Mouse (Mus musculus): ENCODE data around the gene Gapdh. TPM values are rescaled to one million over a fixed set of nuclear protein-coding genes. Genes with fewer than 3 reads are reported as not detected.

Gapdh gene
- total and polyA plus RNA-seq, 3 experiments: 4,018 to 8,318 (median 4,312) TPM

DNA sequence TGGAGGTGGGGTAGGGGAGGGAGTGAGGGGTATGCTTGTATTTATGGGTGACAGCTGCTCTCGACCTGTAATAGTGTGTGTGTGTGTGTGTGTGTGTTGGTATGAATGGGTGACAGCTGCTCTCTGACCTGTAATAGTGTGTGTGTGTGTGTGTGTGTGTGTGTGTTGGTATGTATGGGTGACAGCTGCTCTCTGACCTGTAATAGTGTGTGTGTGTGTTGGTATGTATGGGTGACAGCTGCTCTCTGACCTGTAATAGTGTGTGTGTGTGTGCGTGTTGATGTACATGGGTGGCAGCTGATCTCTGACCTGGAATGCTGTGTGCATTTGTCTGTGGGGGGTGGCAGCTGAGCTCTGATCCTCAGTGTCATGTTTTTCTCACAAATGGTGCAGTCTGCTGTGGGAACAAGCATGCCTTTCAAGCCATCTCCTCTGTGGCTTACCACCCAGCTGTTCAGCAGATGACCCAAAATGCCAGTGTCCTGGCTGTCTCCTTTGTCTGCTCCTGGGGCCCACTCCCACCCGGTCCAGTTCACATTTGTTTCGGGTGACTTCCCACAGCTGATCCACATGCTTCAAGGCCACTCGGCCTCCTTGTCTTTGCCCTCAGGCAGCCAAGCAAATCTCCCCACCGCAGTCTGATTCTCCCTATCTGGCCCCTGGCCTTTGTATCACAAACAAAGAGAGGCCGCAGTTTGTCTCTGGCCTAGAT, 9.2 kb downstream of the Gapdh start:
- WGBS: 69% methylated on average over 7 of the region's 7 CpGs
- peaks cover 3% of the 10 kb centered on the region for H3K36me3 ChIP-seq (ENCODE audit: control insufficient read depth, insufficient read depth, low read length)
- TF ChIP-seq POLR2A (IDR thresholded peaks at IDR 0.05; ENCODE audit: insufficient read depth, low read depth, low read length): no peak

DNA sequence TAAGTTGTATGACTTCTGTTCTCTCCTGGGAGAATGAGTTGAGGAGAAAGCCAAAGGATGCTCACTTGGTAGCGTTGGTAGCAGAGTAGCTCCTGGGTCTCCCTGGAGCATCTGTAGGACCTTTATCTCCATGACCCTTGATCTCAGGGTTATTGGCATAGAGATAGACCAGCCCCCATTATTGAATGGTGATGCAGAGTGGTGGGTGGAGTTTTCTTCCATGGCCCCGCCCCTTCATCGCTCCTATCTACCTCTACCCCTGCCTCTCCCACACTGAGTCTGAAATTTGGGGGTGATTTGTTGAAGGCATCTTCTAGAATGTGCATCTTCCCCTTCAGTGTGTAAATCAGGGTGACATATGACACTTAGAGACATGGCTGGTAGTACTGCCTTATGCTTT, 9.8 kb downstream of the Gapdh start:
- H3K4me3 ChIP-seq: no peak overlapping the region
- H3K9ac ChIP-seq (ENCODE audit: low read depth, low read length): no peak overlapping the region
- H3K79me2 ChIP-seq (replicated peaks; ENCODE audit: control insufficient read depth, insufficient read depth, low read length): peaks cover 3% of the 10 kb centered on the region; the same call in 1 of the 2 replicates
- no peak for DNase-seq
- WGBS: 94% methylated on average over 3 of the region's 3 CpGs
- TF ChIP-seq POLR2A (IDR thresholded peaks at IDR 0.05; ENCODE audit: insufficient read depth, low read depth, low read length): no peak
- no peak for TF ChIP-seq CTCF (IDR thresholded peaks at IDR 0.05)
- TF ChIP-seq EP300 (IDR thresholded peaks at IDR 0.05; ENCODE audit: insufficient read depth, low read depth, low read length): no peak
- peaks cover 7% of the 10 kb centered on the region for H3K4me1 ChIP-seq (ENCODE audit: control insufficient read depth, insufficient read depth, low read length)
- H3K36me3 ChIP-seq (ENCODE audit: control insufficient read depth, insufficient read depth, low read length): peaks cover 3% of the 10 kb centered on the region
- no peak overlapping the region for H3K27ac ChIP-seq
- intact Hi-C loops (cut with DNase I): no loop called here
- H3K27me3 ChIP-seq (ENCODE audit: control insufficient read depth, insufficient read depth, low read length): no peaks in the 10 kb centered on the region

More for the DNA sequence above, 9.2 kb downstream of the Gapdh start:
- peaks cover 7% of the 10 kb centered on the region for H3K4me1 ChIP-seq (ENCODE audit: control insufficient read depth, insufficient read depth, low read length)
- intact Hi-C loops (cut with DNase I): no loop called here
- no peak overlapping the region for H3K9ac ChIP-seq (ENCODE audit: low read depth, low read length)
- no peak overlapping the region for H3K4me3 ChIP-seq
- peaks cover 3% of the 10 kb centered on the region; the same call in 1 of the 2 replicates for H3K79me2 ChIP-seq (replicated peaks; ENCODE audit: control insufficient read depth, insufficient read depth, low read length)
- no peak for DNase-seq
- H3K27me3 ChIP-seq (ENCODE audit: control insufficient read depth, insufficient read depth, low read length): no peaks in the 10 kb centered on the region
- no peak overlapping the region for H3K27ac ChIP-seq

DNA sequence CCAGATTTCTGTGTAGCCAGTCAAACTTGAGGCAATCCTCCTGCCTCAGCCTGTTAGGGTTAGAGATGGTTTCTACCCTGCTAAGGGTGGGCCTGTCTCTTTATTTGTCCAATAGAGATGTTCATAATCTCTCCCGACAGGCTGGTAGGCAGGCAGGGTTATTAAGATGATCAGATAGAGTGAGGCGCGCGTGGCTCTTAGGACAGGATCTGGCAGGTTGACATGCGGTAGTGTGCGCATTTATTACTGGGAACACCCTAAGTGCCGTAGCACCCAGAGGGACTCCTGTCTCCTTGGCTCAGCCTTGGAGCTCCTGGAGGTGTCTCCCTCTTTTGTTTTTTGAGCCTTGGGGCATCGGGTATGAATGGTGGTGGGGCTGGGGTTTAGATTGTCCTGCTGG, 11.0 kb downstream of the Gapdh start:
- Histone ChIP-seq H3K36me3 (ENCODE audit: control insufficient read depth, insufficient read depth, low read length) (no peaks in the 10 kb centered on the region), H3K4me3 (no peak overlapping the region), H3K79me2 (replicated peaks; ENCODE audit: control insufficient read depth, insufficient read depth, low read length) (peaks cover 3% of the 10 kb centered on the region; the same call in 1 of the 2 replicates), H3K27ac (no peak overlapping the region), H3K27me3 (ENCODE audit: control insufficient read depth, insufficient read depth, low read length) (no peaks in the 10 kb centered on the region), H3K9ac (ENCODE audit: low read depth, low read length) (no peak overlapping the region), H3K4me1 (ENCODE audit: control insufficient read depth, insufficient read depth, low read length) (peaks cover under 1% of the 10 kb centered on the region; the same call in 1 of the 2 replicates)
- intact Hi-C loops (cut with DNase I): no loop called here
- 93% methylated on average over 8 of the region's 8 CpGs for WGBS
- no peak for DNase-seq
- TF ChIP-seq EP300 (IDR thresholded peaks at IDR 0.05; ENCODE audit: insufficient read depth, low read depth, low read length): no peak
- no peak for TF ChIP-seq POLR2A (IDR thresholded peaks at IDR 0.05; ENCODE audit: insufficient read depth, low read depth, low read length)
- no peak for TF ChIP-seq CTCF (IDR thresholded peaks at IDR 0.05)

DNA sequence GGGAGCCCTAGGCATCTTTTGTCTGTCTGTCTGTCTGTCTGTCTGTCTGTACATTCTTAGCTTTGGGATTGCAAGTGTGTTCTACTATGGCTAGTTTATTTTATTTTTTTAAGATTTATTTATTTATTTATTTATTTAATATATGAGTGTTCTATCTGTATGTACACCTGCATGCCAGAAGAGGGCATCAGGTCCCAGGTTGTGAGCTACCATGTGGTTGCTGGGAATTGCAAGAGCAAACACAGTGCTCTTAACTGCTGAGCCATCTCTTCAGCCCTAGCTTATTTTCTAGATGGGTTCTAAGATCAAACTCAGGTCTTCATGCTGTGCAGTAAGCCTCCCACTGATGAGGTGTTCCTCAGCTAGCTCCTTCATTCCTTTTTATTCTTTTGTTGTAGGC, 11.7 kb downstream of the Gapdh start:
- Histone ChIP-seq H3K79me2 (replicated peaks; ENCODE audit: control insufficient read depth, insufficient read depth, low read length) (peaks cover 3% of the 10 kb centered on the region; the same call in 1 of the 2 replicates), H3K9ac (ENCODE audit: low read depth, low read length) (no peak overlapping the region), H3K4me3 (no peak overlapping the region), H3K27ac (no peak overlapping the region), H3K27me3 (ENCODE audit: control insufficient read depth, insufficient read depth, low read length) (no peaks in the 10 kb centered on the region), H3K4me1 (ENCODE audit: control insufficient read depth, insufficient read depth, low read length) (peaks cover 5% of the 10 kb centered on the region), H3K36me3 (ENCODE audit: control insufficient read depth, insufficient read depth, low read length) (peaks cover 3% of the 10 kb centered on the region; the same call in 1 of the 2 replicates)
- no peak for DNase-seq
- TF ChIP-seq CTCF (IDR thresholded peaks at IDR 0.05): peak; percentile 50
- no peak for TF ChIP-seq POLR2A (IDR thresholded peaks at IDR 0.05; ENCODE audit: insufficient read depth, low read depth, low read length)
- intact Hi-C loops (cut with DNase I): no loop called here

DNA sequence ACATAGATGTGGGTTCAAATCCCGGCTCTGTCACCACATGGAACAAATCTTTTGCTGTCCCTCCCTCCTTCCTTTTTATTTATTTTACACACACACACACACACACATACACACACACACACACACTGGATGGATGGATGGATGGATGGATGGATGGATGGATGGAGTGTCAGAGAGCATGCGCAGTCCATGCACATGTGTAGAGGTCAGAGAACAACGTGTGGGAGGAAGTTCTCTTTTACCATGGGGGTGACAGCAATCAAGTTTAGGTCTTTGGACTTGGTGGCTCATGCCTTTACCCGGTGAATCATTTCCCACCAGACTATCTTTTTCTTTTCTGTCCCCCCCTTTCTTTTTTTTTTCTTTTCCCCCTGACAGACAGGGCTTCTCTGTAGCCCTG, 12.6 kb downstream of the Gapdh start:
- intact Hi-C loops (cut with DNase I): no loop called here
- peaks cover 3% of the 10 kb centered on the region; the same call in 1 of the 2 replicates for H3K36me3 ChIP-seq (ENCODE audit: control insufficient read depth, insufficient read depth, low read length)
- 92% methylated on average over 4 of the region's 4 CpGs for WGBS
- no peak for DNase-seq
- peaks cover 13% of the 10 kb centered on the region for H3K4me1 ChIP-seq (ENCODE audit: control insufficient read depth, insufficient read depth, low read length)
- no peak overlapping the region for H3K9ac ChIP-seq (ENCODE audit: low read depth, low read length)
- TF ChIP-seq EP300 (IDR thresholded peaks at IDR 0.05; ENCODE audit: insufficient read depth, low read depth, low read length) (no peak), POLR2A (IDR thresholded peaks at IDR 0.05; ENCODE audit: insufficient read depth, low read depth, low read length) (no peak), CTCF (IDR thresholded peaks at IDR 0.05) (no peak)
- no peak overlapping the region for H3K4me3 ChIP-seq
- H3K27ac ChIP-seq: no peak overlapping the region
- peaks cover 3% of the 10 kb centered on the region; the same call in 1 of the 2 replicates for H3K79me2 ChIP-seq (replicated peaks; ENCODE audit: control insufficient read depth, insufficient read depth, low read length)
- H3K27me3 ChIP-seq (ENCODE audit: control insufficient read depth, insufficient read depth, low read length): no peaks in the 10 kb centered on the region

DNA sequence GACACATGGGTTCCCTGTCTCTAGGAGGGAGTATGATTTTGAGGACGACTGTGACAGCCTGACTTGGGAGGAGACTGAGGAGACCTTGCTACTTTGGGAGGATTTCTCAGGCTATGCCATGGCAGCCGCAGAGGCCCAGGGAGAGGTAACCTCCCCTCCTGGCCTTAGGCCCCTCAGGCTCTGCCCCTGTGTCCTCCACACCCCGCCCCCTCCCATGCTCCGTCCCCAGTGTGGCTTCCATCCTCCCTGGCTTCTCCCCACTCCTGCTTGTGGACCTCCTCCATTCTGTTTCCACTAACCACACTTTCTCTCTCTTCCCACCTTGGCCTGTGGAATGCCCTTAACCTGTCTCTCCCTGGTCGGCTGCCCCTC, 13.3 kb downstream of the Gapdh start:
- no peak for DNase-seq
- 82% methylated on average over 5 of the region's 5 CpGs for WGBS
- intact Hi-C loops (cut with DNase I): no loop called here
- H3K36me3 ChIP-seq (ENCODE audit: control insufficient read depth, insufficient read depth, low read length): peaks cover 3% of the 10 kb centered on the region; the same call in 1 of the 2 replicates
- TF ChIP-seq POLR2A (IDR thresholded peaks at IDR 0.05; ENCODE audit: insufficient read depth, low read depth, low read length): no peak
- no peak for TF ChIP-seq EP300 (IDR thresholded peaks at IDR 0.05; ENCODE audit: insufficient read depth, low read depth, low read length)
- no peak for TF ChIP-seq CTCF (IDR thresholded peaks at IDR 0.05)
- peaks cover 3% of the 10 kb centered on the region; the same call in 1 of the 2 replicates for H3K79me2 ChIP-seq (replicated peaks; ENCODE audit: control insufficient read depth, insufficient read depth, low read length)
- H3K27me3 ChIP-seq (ENCODE audit: control insufficient read depth, insufficient read depth, low read length): no peaks in the 10 kb centered on the region
- no peak overlapping the region for H3K4me3 ChIP-seq
- no peak overlapping the region for H3K9ac ChIP-seq (ENCODE audit: low read depth, low read length)
- no peak overlapping the region for H3K27ac ChIP-seq
- peaks cover 18% of the 10 kb centered on the region for H3K4me1 ChIP-seq (ENCODE audit: control insufficient read depth, insufficient read depth, low read length)

Data from heart, adult 2 months (tissue).